Mouse (Mus musculus) midbrain, embryonic 13.5 days (tissue): ENCODE measurements around the gene Gna12. TPM values are rescaled to one million over a fixed set of nuclear protein-coding genes. Genes with fewer than 3 reads are reported as not detected.

Experiments used
- ATAC-seq: fragments of 200-750 bp; cut with Nextera tagmentation; 2 replicates; pipeline ENCODE4 v1.8.0; 2017; ENCODE audit warnings: mild to moderate bottlenecking, moderate TSS enrichment, moderate library complexity
- H3K27ac ChIP-seq: fragments of 300-500 bp; sonication (generic); 2 replicates; pipeline ENCODE4 v1.5.1; 2015; ENCODE audit warnings: inconsistent platforms, mild to moderate bottlenecking, moderate library complexity
- H3K27me3 ChIP-seq: fragments of 300-500 bp; sonication (generic); 2 replicates; pipeline ENCODE4 v1.6.1; 2015; ENCODE audit warnings: mild to moderate bottlenecking, inconsistent platforms
- H3K36me3 ChIP-seq: fragments of 300-500 bp; sonication (generic); 2 replicates; pipeline ENCODE4 v1.6.1; 2015; ENCODE audit warnings: mild to moderate bottlenecking, inconsistent platforms
- H3K4me1 ChIP-seq: fragments of 300-500 bp; sonication (generic); replicated peaks from 2 replicates; pipeline ENCODE4 v1.6.1; 2015; ENCODE audit warnings: inconsistent platforms
- H3K4me2 ChIP-seq: fragments of 300-500 bp; sonication (generic); replicated peaks from 2 replicates; pipeline ENCODE4 v1.6.1; 2015; ENCODE audit warnings: moderate library complexity, mild to moderate bottlenecking, inconsistent platforms
- H3K4me3 ChIP-seq: fragments of 300-500 bp; sonication (generic); replicated peaks from 2 replicates; pipeline ENCODE4 v1.5.1; 2015; ENCODE audit warnings: mild to moderate bottlenecking, inconsistent platforms
- H3K9ac ChIP-seq: fragments of 300-500 bp; sonication (generic); replicated peaks from 2 replicates; pipeline ENCODE4 v1.6.1; 2015; ENCODE audit warnings: mild to moderate bottlenecking, inconsistent platforms
- H3K9me3 ChIP-seq: fragments of 300-500 bp; sonication (generic); 2 replicates; pipeline ENCODE4 v1.6.1; 2016; ENCODE audit warnings: mild to moderate bottlenecking, inconsistent platforms
- WGBS: fragments of 180-500 bp; shearing (Covaris S2); methylation state at CpG from one replicate; pipeline ENCODE4 v1.1.7; 2015; 5-methylcytosine and 5-hydroxymethylcytosine counted together
- polyA plus RNA-seq: library from polyadenylated mRNA; unstranded; fragments of >200 nt; fragmentation: Nextera tagmentation; extraction: Ambion mirVana; gene quantifications from 2 replicates; pipeline ENCODE4 v1.2.1, GENCODE M21; 2015

The Gna12 gene
- polyA plus RNA-seq, 1 experiment from 2014 or later = 12.0 TPM

GRCm38 (mm10) chr5:140768333-140768732 lies 61.9 kb downstream of the Gna12 start:
- peaks cover 43% of the 10 kb centered on the region for H3K4me1 ChIP-seq
- 80% methylated on average over 5 of the region's 5 CpGs for WGBS
- ATAC-seq = no peak

GRCm38 (mm10) chr5:140767704-140768141 lies 62.5 kb downstream of the Gna12 start:
- Histone ChIP-seq H3K9ac (peak overlapping the region; percentile 44; the same call in 1 of the 2 replicates), H3K9me3 (no peaks in the 10 kb centered on the region), H3K27ac (peak overlapping the region; percentile 89), H3K4me1 (peaks cover 43% of the 10 kb centered on the region), H3K4me2 (no peak overlapping the region; the same call in 1 of the 2 replicates), H3K36me3 (no peaks in the 10 kb centered on the region), H3K27me3 (no peaks in the 10 kb centered on the region), H3K4me3 (no peak overlapping the region)
- WGBS = 13% methylated on average over 9 of the region's 9 CpGs
- ATAC-seq = peak; percentile 60

More at GRCm38 (mm10) chr5:140768333-140768732, 61.9 kb downstream of the Gna12 start:
- no peak overlapping the region for H3K4me3 ChIP-seq
- no peaks in the 10 kb centered on the region for H3K36me3 ChIP-seq
- H3K27ac ChIP-seq = peak overlapping the region; percentile 89
- no peak overlapping the region for H3K9ac ChIP-seq
- no peaks in the 10 kb centered on the region for H3K27me3 ChIP-seq
- no peak overlapping the region; the same call in 1 of the 2 replicates for H3K4me2 ChIP-seq
- H3K9me3 ChIP-seq = no peaks in the 10 kb centered on the region

- no peak for ATAC-seq
- no peaks in the 10 kb centered on the region for H3K27me3 ChIP-seq
- H3K4me1 ChIP-seq = peaks cover 35% of the 10 kb centered on the region
- no peaks in the 10 kb centered on the region for H3K9me3 ChIP-seq
- no peak overlapping the region for H3K27ac ChIP-seq
- H3K36me3 ChIP-seq = peaks cover 8% of the 10 kb centered on the region
- WGBS = 94% methylated on average over 4 of the region's 4 CpGs
- H3K4me2 ChIP-seq = no peak overlapping the region
- no peak overlapping the region for H3K4me3 ChIP-seq
- H3K9ac ChIP-seq = no peak overlapping the region
These were observed 63.7 kb downstream of the Gna12 start for GRCm38 (mm10) chr5:140766566-140766965.

- Histone ChIP-seq H3K4me2 (no peak overlapping the region), H3K4me1 (peaks cover 29% of the 10 kb centered on the region), H3K36me3 (peaks cover 23% of the 10 kb centered on the region), H3K9me3 (no peaks in the 10 kb centered on the region), H3K9ac (no peak overlapping the region), H3K4me3 (no peak overlapping the region), H3K27me3 (no peaks in the 10 kb centered on the region), H3K27ac (no peak overlapping the region)
- 74% methylated on average over 6 of the region's 6 CpGs for WGBS
- no peak for ATAC-seq
These were observed 65.2 kb downstream of the Gna12 start for GRCm38 (mm10) chr5:140764921-140765613.

- no peaks in the 10 kb centered on the region for H3K27me3 ChIP-seq
- H3K9ac ChIP-seq = no peak overlapping the region
- no peak overlapping the region for H3K27ac ChIP-seq
- H3K4me2 ChIP-seq = no peak overlapping the region
- peaks cover 48% of the 10 kb centered on the region for H3K36me3 ChIP-seq
- no peak overlapping the region for H3K4me3 ChIP-seq
- no peak for ATAC-seq
- 95% methylated on average over 4 of the region's 4 CpGs for WGBS
- no peaks in the 10 kb centered on the region for H3K9me3 ChIP-seq
- H3K4me1 ChIP-seq = peaks cover 6% of the 10 kb centered on the region
These were observed 67.7 kb downstream of the Gna12 start for GRCm38 (mm10) chr5:140762540-140762939.

- 76% methylated on average over 8 of the region's 8 CpGs for WGBS
- H3K4me3 ChIP-seq = no peak overlapping the region
- no peak overlapping the region for H3K9ac ChIP-seq
- H3K27me3 ChIP-seq = no peaks in the 10 kb centered on the region
- H3K4me2 ChIP-seq = no peak overlapping the region
- no peak for ATAC-seq
- no peaks in the 10 kb centered on the region for H3K9me3 ChIP-seq
- H3K4me1 ChIP-seq = 0 out of 2 replicates have a peak, but pooled peaks cover 3% of the 10 kb centered on the region
- no peak overlapping the region for H3K27ac ChIP-seq
- peaks cover 63% of the 10 kb centered on the region for H3K36me3 ChIP-seq
These were observed 71.4 kb downstream of the Gna12 start for GRCm38 (mm10) chr5:140758864-140759263.

- Histone ChIP-seq H3K36me3 (peaks cover 22% of the 10 kb centered on the region), H3K4me1 (peaks cover 8% of the 10 kb centered on the region), H3K4me2 (no peak overlapping the region), H3K27ac (no peak overlapping the region), H3K27me3 (no peaks in the 10 kb centered on the region), H3K9ac (no peak overlapping the region), H3K9me3 (peaks cover 5% of the 10 kb centered on the region; the same call in 1 of the 2 replicates), H3K4me3 (no peak overlapping the region)
- no peak for ATAC-seq
- WGBS = 69% methylated on average over 5 of the region's 5 CpGs
These were observed 77.0 kb downstream of the Gna12 start for GRCm38 (mm10) chr5:140753223-140753622.

- H3K9ac ChIP-seq = no peak overlapping the region
- 91% methylated on average over 3 of the region's 3 CpGs for WGBS
These were observed 77.6 kb downstream of the Gna12 start for GRCm38 (mm10) chr5:140752639-140753038.

GRCm38 (mm10) chr5:140752041-140752440 lies 78.2 kb downstream of the Gna12 start:
- no peak overlapping the region for H3K4me3 ChIP-seq
- ATAC-seq = no peak
- H3K4me2 ChIP-seq = no peak overlapping the region
- H3K36me3 ChIP-seq = peaks cover 10% of the 10 kb centered on the region; the same call in 1 of the 2 replicates
- peaks cover 5% of the 10 kb centered on the region; the same call in 1 of the 2 replicates for H3K9me3 ChIP-seq
- no peaks in the 10 kb centered on the region for H3K27me3 ChIP-seq
- H3K27ac ChIP-seq = no peak overlapping the region
- H3K9ac ChIP-seq = no peak overlapping the region
- H3K4me1 ChIP-seq = peaks cover 8% of the 10 kb centered on the region
- WGBS = 93% methylated on average over 15 of the region's 15 CpGs

More at GRCm38 (mm10) chr5:140752639-140753038, 77.6 kb downstream of the Gna12 start:
- no peak for ATAC-seq
- Histone ChIP-seq H3K4me1 (peaks cover 8% of the 10 kb centered on the region), H3K27ac (no peak overlapping the region), H3K4me2 (no peak overlapping the region), H3K4me3 (no peak overlapping the region), H3K36me3 (peaks cover 16% of the 10 kb centered on the region), H3K9me3 (peaks cover 5% of the 10 kb centered on the region; the same call in 1 of the 2 replicates), H3K27me3 (no peaks in the 10 kb centered on the region)

- no peak overlapping the region for H3K4me3 ChIP-seq
- no peaks in the 10 kb centered on the region for H3K27me3 ChIP-seq
- no peak overlapping the region for H3K27ac ChIP-seq
- no peak overlapping the region for H3K4me2 ChIP-seq
- peaks cover 8% of the 10 kb centered on the region for H3K4me1 ChIP-seq
- H3K9ac ChIP-seq = no peak overlapping the region
- 0 out of 2 replicates have a peak, but pooled peaks cover 4% of the 10 kb centered on the region for H3K36me3 ChIP-seq
- H3K9me3 ChIP-seq = peaks cover 5% of the 10 kb centered on the region; the same call in 1 of the 2 replicates
- WGBS = 0% methylated on average over 1 of the region's 2 CpGs
- no peak for ATAC-seq
These were observed 79.3 kb downstream of the Gna12 start for GRCm38 (mm10) chr5:140750925-140751324.

- peak overlapping the region; percentile 61; the same call in 1 of the 2 replicates for H3K27ac ChIP-seq
- peak; percentile 88 for ATAC-seq
These were observed 81.0 kb downstream of the Gna12 start for GRCm38 (mm10) chr5:140749062-140749875.

GRCm38 (mm10) chr5:140748425-140748824 lies 81.8 kb downstream of the Gna12 start:
- WGBS = 89% methylated on average over 10 of the region's 10 CpGs
- Histone ChIP-seq H3K27ac (no peak overlapping the region), H3K4me2 (no peak overlapping the region), H3K4me3 (no peak overlapping the region), H3K9me3 (peaks cover 5% of the 10 kb centered on the region; the same call in 1 of the 2 replicates), H3K27me3 (0 out of 2 replicates have a peak, but pooled peaks cover 3% of the 10 kb centered on the region), H3K36me3 (no peaks in the 10 kb centered on the region), H3K4me1 (peaks cover 8% of the 10 kb centered on the region), H3K9ac (no peak overlapping the region)
- ATAC-seq = no peak

More at GRCm38 (mm10) chr5:140749062-140749875, 81.0 kb downstream of the Gna12 start:
- Histone ChIP-seq H3K9ac (peak overlapping the region; percentile 58), H3K9me3 (peaks cover 5% of the 10 kb centered on the region; the same call in 1 of the 2 replicates), H3K4me2 (peak overlapping the region; percentile 46), H3K36me3 (no peaks in the 10 kb centered on the region), H3K4me3 (peak overlapping the region; percentile 27), H3K27me3 (no peaks in the 10 kb centered on the region), H3K4me1 (peaks cover 8% of the 10 kb centered on the region)
- 21% methylated on average over 12 of the region's 12 CpGs for WGBS
